Mouse (Mus musculus): ENCODE measurements around the gene Gm48551. TPM values are rescaled to one million over a fixed set of nuclear protein-coding genes. Genes with fewer than 3 reads are reported as not detected.

Gene Gm48551
- total RNA-seq, 2 experiments from 2014 or later = 0.51 to 0.84 TPM

Small RNAs within 50 kb of the gene (microRNA-seq; reads per million reads assigned to microRNA genes)
- gene Mir1191b (0.27 to 0.36 reads per million in 2 experiments), gene Mir6913 (0.27 to 2.3 reads per million in 2 experiments)

Other genes with a start within 250 kb of the Gm48551 start
- gene Zbtb7a, start 249.2 kb upstream of the Gm48551 start, total RNA-seq (2021) = 10 to 100 TPM; 40.8 to 43.2 TPM
- 10 to 100 TPM; 15.2 to 18.3 TPM for gene Pias4, start 216.5 kb upstream of the Gm48551 start, total RNA-seq (2021)
- 1,000 to 10,000 TPM; 1,113 to 1,165 TPM for gene Eef2, start 207.8 kb upstream of the Gm48551 start, total RNA-seq (2021)
- gene Dapk3, start 201.5 kb upstream of the Gm48551 start, total RNA-seq (2021) = 10 to 100 TPM; 28.4 to 29.2 TPM
- not detected for gene 4930442H23Rik, start 200.6 kb upstream of the Gm48551 start, total RNA-seq (2021)
- 1 to 10 TPM; 3.6 to 9.8 TPM for gene Nmrk2, start 182.4 kb upstream of the Gm48551 start, total RNA-seq (2021)
- gene Atcay, start 153.6 kb upstream of the Gm48551 start, total RNA-seq (2021) = under 1 TPM; 0.12 TPM
- gene Zfr2, start 151.3 kb upstream of the Gm48551 start, total RNA-seq (2021) = 1 to 10 TPM; 2.7 to 3.4 TPM
- gene Matk, start 131.5 kb upstream of the Gm48551 start, total RNA-seq (2021) = under 1 TPM; 0.26 to 0.51 TPM
- gene Mrpl54, start 117.5 kb upstream of the Gm48551 start, total RNA-seq (2021) = 10 to 100 TPM; 83.0 to 96.2 TPM
- 10 to 100 TPM; 85.5 to 97.2 TPM for gene Apba3, start 117.5 kb upstream of the Gm48551 start, total RNA-seq (2021)
- gene Tjp3, start 92.9 kb upstream of the Gm48551 start, total RNA-seq (2021) = under 1 TPM; 0.14 to 0.34 TPM
- 10 to 100 TPM; 34.8 to 36.7 TPM for gene Pip5k1c, start 91.5 kb upstream of the Gm48551 start, total RNA-seq (2021)
- gene Cactin, start 63.4 kb upstream of the Gm48551 start, total RNA-seq (2021) = 10 to 100 TPM; 15.6 to 17.8 TPM
- gene Tbxa2r, start 55.7 kb upstream of the Gm48551 start, total RNA-seq (2021) = 1 to 10 TPM; 5.3 to 7.9 TPM
- gene Gipc3, start 41.2 kb upstream of the Gm48551 start, total RNA-seq (2021) = 1 to 10 TPM; 5.2 to 5.5 TPM
- 10 to 100 TPM; 74.0 to 82.9 TPM for gene Hmg20b, start 34.0 kb upstream of the Gm48551 start, total RNA-seq (2021)
- 10 to 100 TPM; 11.7 to 14.3 TPM for gene Mfsd12, start 27.0 kb upstream of the Gm48551 start, total RNA-seq (2021)
- gene 4930404N11Rik, start 18.6 kb upstream of the Gm48551 start, total RNA-seq (2021) = 1 to 10 TPM; 1.2 to 1.3 TPM
- 10 to 100 TPM; 30.5 to 32.7 TPM for gene Fzr1, start 6.0 kb upstream of the Gm48551 start, total RNA-seq (2021)
- gene Dohh, start within 50 bp of the Gm48551 start, total RNA-seq (2021) = 10 to 100 TPM; 47.6 to 55.3 TPM
- under 1 TPM; 0.65 to 0.83 TPM for gene Gm48552, start 4.5 kb downstream of the Gm48551 start, total RNA-seq (2021)
- gene Smim24, start 8.6 kb downstream of the Gm48551 start, total RNA-seq (2021) = 1 to 10 TPM; 1.9 to 2.0 TPM
- gene Nfic, start 71.2 kb downstream of the Gm48551 start, total RNA-seq (2021) = 100 to 1,000 TPM; 133 TPM
- under 1 TPM; 0.15 to 0.19 TPM for gene Celf5, start 98.2 kb downstream of the Gm48551 start, total RNA-seq (2021)
- gene Ncln, start 111.9 kb downstream of the Gm48551 start, total RNA-seq (2021) = 10 to 100 TPM; 55.4 to 62.0 TPM
- 1 to 10 TPM in 1 of 2 experiments, under 1 TPM in 1; 0.96 to 1.2 TPM for gene S1pr4, start 115.7 kb downstream of the Gm48551 start, total RNA-seq (2021)
- gene Gna15, start 139.8 kb downstream of the Gm48551 start, total RNA-seq (2021) = under 1 TPM; 0.73 to 0.76 TPM
- gene Gna11, start 160.7 kb downstream of the Gm48551 start, total RNA-seq (2021) = 10 to 100 TPM; 50.6 to 51.6 TPM
- gene Aes, start 175.0 kb downstream of the Gm48551 start, total RNA-seq (2021) = 100 to 1,000 TPM; 900 to 948 TPM
- gene Tle2, start 190.1 kb downstream of the Gm48551 start, total RNA-seq (2021) = 10 to 100 TPM in 1 of 2 experiments, 1 to 10 TPM in 1; 9.4 to 11.2 TPM
- 10 to 100 TPM in 1 of 2 experiments, 1 to 10 TPM in 1; 8.0 to 10.2 TPM for gene Tle6, start 216.6 kb downstream of the Gm48551 start, total RNA-seq (2021)
- gene BC025920, start 221.8 kb downstream of the Gm48551 start, total RNA-seq (2021) = 1 to 10 TPM; 1.8 to 2.2 TPM
- 10 to 100 TPM; 10.7 to 11.0 TPM for gene Sirt6, start 243.3 kb downstream of the Gm48551 start, total RNA-seq (2021)
- 10 to 100 TPM in 1 of 2 experiments, 1 to 10 TPM in 1; 9.4 to 10.9 TPM for gene Ankrd24, start 244.1 kb downstream of the Gm48551 start, total RNA-seq (2021)